ENCODE assay signal across 14 mouse cellular contexts in genomic region chr13:30567571-30567970, GRCm38 (mm10). TPM values are rescaled to one million over a fixed set of nuclear protein-coding genes. Genes with fewer than 3 reads are reported as not detected.
A peak's percentile ranks its signal among the peaks of the same experiment; 100 is the strongest.
DNase-seq lines count a peak whose midpoint lies in the region; ATAC-seq and TF ChIP-seq lines count a peak whose summit lies in the region.
"Had no signal": no experiment of that assay in that cellular context is flagged by ENCODE, and none has a peak within 500 bp of the region (broad histone marks: within the 10 kb centered on the region; RNA-seq: fewer than 3 reads in every experiment).

No protein-coding gene starts in this region.

- 68% methylated on average over 7 of the region's 7 CpGs for WGBS in liver, adult 2 months
- 77% methylated on average over 7 of the region's 7 CpGs for WGBS in liver, embryonic 11.5 days
- 53% methylated on average over 7 of the region's 7 CpGs for WGBS in lung, embryonic 15.5 days
- 68% methylated on average over 6 of the region's 7 CpGs for WGBS in hindbrain, postnatal 0 days

- H3K79me2 ChIP-seq in liver, adult 2 months (ENCODE audit: control insufficient read depth, insufficient read depth, low read length): no peaks in the 10 kb centered on the region

- H3K4me2 ChIP-seq in liver, embryonic 11.5 days: no peak overlapping the region
- no peak overlapping the region for H3K4me2 ChIP-seq in lung, embryonic 15.5 days
- H3K4me2 ChIP-seq in hindbrain, postnatal 0 days (ENCODE audit: low read depth, low read length): no peak overlapping the region
- H3K4me2 ChIP-seq: embryonic facial prominence, embryonic 15.5 days had no signal

- no peak for TF ChIP-seq CTCF in liver, adult 2 months (IDR thresholded peaks at IDR 0.05; ENCODE audit: low read depth, low read length)
- TF ChIP-seq CTCF in hindbrain, postnatal 0 days (IDR thresholded peaks at IDR 0.05; ENCODE audit: low read depth): no peak

- no peak overlapping the region for H3K9ac ChIP-seq in liver, adult 2 months (ENCODE audit: low read depth, low read length)
- no peak overlapping the region for H3K9ac ChIP-seq in liver, embryonic 11.5 days (ENCODE audit: low read depth, low read length)
- H3K9ac ChIP-seq in lung, embryonic 15.5 days: no peak overlapping the region
- H3K9ac ChIP-seq in hindbrain, postnatal 0 days (replicated peaks; ENCODE audit: low read length): no peak overlapping the region
- H3K9ac ChIP-seq: embryonic facial prominence, embryonic 15.5 days had no signal

- no peaks in the 10 kb centered on the region for H3K27me3 ChIP-seq in liver, adult 2 months (ENCODE audit: control insufficient read depth, insufficient read depth, low read length)
- H3K27me3 ChIP-seq in liver, embryonic 11.5 days (replicated peaks; ENCODE audit: control insufficient read depth, insufficient read depth, low read length): no peaks in the 10 kb centered on the region
- H3K27me3 ChIP-seq in lung, embryonic 15.5 days: no peaks in the 10 kb centered on the region
- no peaks in the 10 kb centered on the region for H3K27me3 ChIP-seq in hindbrain, postnatal 0 days (ENCODE audit: insufficient read depth, low read length)
- H3K27me3 ChIP-seq: embryonic facial prominence, embryonic 15.5 days had no signal

- no peaks in the 10 kb centered on the region for H3K9me3 ChIP-seq in liver, embryonic 11.5 days (ENCODE audit: control insufficient read depth, low read length)
- H3K9me3 ChIP-seq in lung, embryonic 15.5 days: no peaks in the 10 kb centered on the region
- H3K9me3 ChIP-seq in hindbrain, postnatal 0 days (ENCODE audit: low read length): no peaks in the 10 kb centered on the region
- H3K9me3 ChIP-seq: embryonic facial prominence, embryonic 15.5 days; forebrain, embryonic 10.5 days; heart, embryonic 10.5 days had no signal

- peak; percentile 23 for DNase-seq in liver, adult 2 months (ENCODE audit: extremely low read depth, low read depth, low spot score)
- DNase-seq in liver, embryonic 11.5 days (ENCODE audit: low spot score): no peak
- DNase-seq in lung, postnatal 14 days: peak; percentile 42
- DNase-seq in hindbrain, postnatal 0 days (ENCODE audit: low spot score): no peak
- no peak for DNase-seq in gastrocnemius, postnatal 10 days
- no peak for DNase-seq in frontal cortex, postnatal 14 days (ENCODE audit: low spot score in 2 of 2)
- DNase-seq: cerebellum, adult 11 months; cerebellum, adult 8-10 months had no signal

- no peaks in the 10 kb centered on the region for H3K4me1 ChIP-seq in liver, adult 2 months (ENCODE audit: control insufficient read depth, insufficient read depth, low read length)
- H3K4me1 ChIP-seq in liver, embryonic 11.5 days (replicated peaks; ENCODE audit: control insufficient read depth, insufficient read depth, low read length): no peaks in the 10 kb centered on the region
- no peaks in the 10 kb centered on the region for H3K4me1 ChIP-seq in lung, embryonic 15.5 days
- H3K4me1 ChIP-seq in hindbrain, postnatal 0 days (ENCODE audit: insufficient read depth, low read length): no peaks in the 10 kb centered on the region
- H3K4me1 ChIP-seq: embryonic facial prominence, embryonic 15.5 days; forebrain, embryonic 10.5 days; heart, embryonic 10.5 days had no signal

- no peak overlapping the region for H3K27ac ChIP-seq in liver, adult 2 months (replicated peaks; ENCODE audit: insufficient read depth, low read depth, low read length)
- no peak overlapping the region for H3K27ac ChIP-seq in liver, embryonic 11.5 days (ENCODE audit: low read depth, low read length)
- no peak overlapping the region for H3K27ac ChIP-seq in lung, embryonic 15.5 days
- H3K27ac ChIP-seq in hindbrain, postnatal 0 days: no peak overlapping the region
- H3K27ac ChIP-seq: embryonic facial prominence, embryonic 15.5 days; forebrain, embryonic 10.5 days; heart, embryonic 10.5 days had no signal

- H3K4me3 ChIP-seq in liver, adult 2 months (ENCODE audit: insufficient read depth, low read depth, low read length): no peak overlapping the region
- H3K4me3 ChIP-seq in liver, embryonic 11.5 days (ENCODE audit: low read depth, low read length): no peak overlapping the region
- no peak overlapping the region for H3K4me3 ChIP-seq in lung, embryonic 15.5 days
- H3K4me3 ChIP-seq in hindbrain, postnatal 0 days (ENCODE audit: low read length): no peak overlapping the region
- H3K4me3 ChIP-seq: embryonic facial prominence, embryonic 15.5 days; erythroblast, embryonic 14.5 days; forebrain, embryonic 10.5 days; heart, embryonic 10.5 days had no signal

- no peak for TF ChIP-seq POLR2A in liver, adult 2 months (IDR thresholded peaks at IDR 0.05; ENCODE audit: extremely low read depth, insufficient read depth, low read length)

- H3K36me3 ChIP-seq in liver, adult 2 months (ENCODE audit: control insufficient read depth, insufficient read depth, low read length): no peaks in the 10 kb centered on the region
- H3K36me3 ChIP-seq in liver, embryonic 11.5 days (ENCODE audit: control insufficient read depth, insufficient read depth, low read length): no peaks in the 10 kb centered on the region
- H3K36me3 ChIP-seq in lung, embryonic 15.5 days: no peaks in the 10 kb centered on the region
- H3K36me3 ChIP-seq in hindbrain, postnatal 0 days (ENCODE audit: insufficient read depth, low read length): no peaks in the 10 kb centered on the region
- H3K36me3 ChIP-seq: embryonic facial prominence, embryonic 15.5 days; forebrain, embryonic 10.5 days; heart, embryonic 10.5 days had no signal

- ATAC-seq in liver, embryonic 11.5 days (replicated peaks; ENCODE audit: low FRiP score): no peak
- ATAC-seq in lung, embryonic 15.5 days (ENCODE audit: borderline replicate concordance, extremely low read depth, low FRiP score, low TSS enrichment): peak; percentile 91
- ATAC-seq in hindbrain, postnatal 0 days: no peak
- ATAC-seq: forebrain, embryonic 14.5 days had no signal

RNA-seq across cellular contexts. Expression of gene Uqcrfs1, which starts 22.4 kb away (rescaled TPM):
- 252 and 272 TPM in 2 replicates for total RNA-seq in liver, adult 2 months (2014; rRNA removed)
- polyA plus RNA-seq in liver, adult 2 months (2012; rRNA removed): 278 and 314 TPM in 2 replicates
- 280 and 288 TPM in 2 replicates for polyA plus RNA-seq in liver, embryonic 11.5 days (2014; fragmentation: Nextera tagmentation; extraction: Ambion mirVana)
- polyA plus RNA-seq in lung, embryonic 15.5 days (2015; fragmentation: Nextera tagmentation; extraction: Ambion mirVana): 204 and 211 TPM in 2 replicates
- 198 and 246 TPM in 2 replicates for total RNA-seq in hindbrain, postnatal 0 days (2014; rRNA removed)
- 382 and 392 TPM in 2 replicates for polyA plus RNA-seq in hindbrain, postnatal 0 days (2015; fragmentation: Nextera tagmentation; extraction: Ambion mirVana)
- total RNA-seq in gastrocnemius, postnatal 10 days (2021): 100 to 1,000 TPM; 344 to 438 TPM

Comparison
In these comparisons a context has a peak if more than half of its experiments do, and no peak if none do; other contexts are left out.
1. DNase-seq: peak in liver, adult 2 months (single experiment) and lung, postnatal 14 days (single experiment); none in liver, embryonic 11.5 days (single experiment), hindbrain, postnatal 0 days (single experiment), gastrocnemius, postnatal 10 days (single experiment) and frontal cortex, postnatal 14 days (0 of 2).